Mouse (Mus musculus) adrenal gland, adult 2 months (tissue): ENCODE measurements around the gene Aqp6. TPM values are rescaled to one million over a fixed set of nuclear protein-coding genes. Genes with fewer than 3 reads are reported as not detected.

ENCODE experiments used
- DNase-seq: peaks from one replicate; pipeline ENCODE4 v3.0.0; 2021
- polyA plus RNA-seq: library from polyadenylated mRNA; depleted of rRNA; stranded (reverse); fragments of >200 nt; gene quantifications from 2 replicates; pipeline ENCODE4 v1.2.3, GENCODE M21; 2012
- total RNA-seq, 2 experiments: library from RNA; stranded (reverse); gene quantifications; 2 replicates each; pipeline ENCODE4 v1.2.3; 2021

Aqp6 gene
- total and polyA plus RNA-seq, 3 experiments, result not detected

- no peak for DNase-seq
Measured at GRCm38 (mm10) chr15:99599245-99600070, 1.7 kb upstream of the Aqp6 start.

- DNase-seq, result no peak
Measured at GRCm38 (mm10) chr15:99601823-99602120, 572 bp downstream of the Aqp6 start.

- no peak for DNase-seq
Measured at GRCm38 (mm10) chr15:99602206-99602820, 1.1 kb downstream of the Aqp6 start.

GRCm38 (mm10) chr15:99603216-99603615 is 2.0 kb downstream of the Aqp6 start:
- DNase-seq, result no peak

GRCm38 (mm10) chr15:99605595-99605994 is 4.4 kb downstream of the Aqp6 start:
- DNase-seq, result no peak

- DNase-seq, result no peak
Measured at GRCm38 (mm10) chr15:99606515-99606914, 5.3 kb downstream of the Aqp6 start.

GRCm38 (mm10) chr15:99607388-99608113 is 6.4 kb downstream of the Aqp6 start:
- no peak for DNase-seq

GRCm38 (mm10) chr15:99608382-99609125 is 7.4 kb downstream of the Aqp6 start:
- DNase-seq, result no peak

GRCm38 (mm10) chr15:99611563-99611962 is 10.4 kb downstream of the Aqp6 start:
- no peak for DNase-seq

- DNase-seq, result no peak
Measured at GRCm38 (mm10) chr15:99614273-99614672, 13.1 kb downstream of the Aqp6 start.

GRCm38 (mm10) chr15:99614753-99615152 is 13.6 kb downstream of the Aqp6 start:
- DNase-seq, result no peak

- no peak for DNase-seq
Measured at GRCm38 (mm10) chr15:99615246-99615645, 14.0 kb downstream of the Aqp6 start.

GRCm38 (mm10) chr15:99618595-99618994 is 17.4 kb downstream of the Aqp6 start:
- DNase-seq, result no peak

- DNase-seq, result no peak
Measured at GRCm38 (mm10) chr15:99619821-99620220, 18.6 kb downstream of the Aqp6 start.

GRCm38 (mm10) chr15:99622063-99622462 is 20.9 kb downstream of the Aqp6 start:
- no peak for DNase-seq

- DNase-seq, result no peak
Measured at GRCm38 (mm10) chr15:99631618-99632017, 30.4 kb downstream of the Aqp6 start.

GRCm38 (mm10) chr15:99634702-99635101 is 33.5 kb downstream of the Aqp6 start:
- no peak for DNase-seq

GRCm38 (mm10) chr15:99637405-99638123 is 36.4 kb downstream of the Aqp6 start:
- DNase-seq, result no peak

GRCm38 (mm10) chr15:99638124-99638485 is 36.9 kb downstream of the Aqp6 start:
- no peak for DNase-seq

GRCm38 (mm10) chr15:99642622-99643021 is 41.4 kb downstream of the Aqp6 start:
- DNase-seq, result no peak

GRCm38 (mm10) chr15:99643832-99644231 is 42.6 kb downstream of the Aqp6 start:
- DNase-seq, result no peak

GRCm38 (mm10) chr15:99644776-99645175 is 43.6 kb downstream of the Aqp6 start:
- no peak for DNase-seq
